Mouse (Mus musculus) embryo, embryonic 9.5 days (tissue): ENCODE measurements at regions not wholly inside any gene's neighbourhood (a gene's known extent, or its start where the extent isn't known, plus 50 kb on each side); places are given as distances from the start of the nearest gene placed in this dataset.

Source experiments
- DNase-seq: peaks from one replicate; pipeline ENCODE4 v3.0.0-alpha.2; 2017; ENCODE audit errors: extremely low spot score

DNA sequence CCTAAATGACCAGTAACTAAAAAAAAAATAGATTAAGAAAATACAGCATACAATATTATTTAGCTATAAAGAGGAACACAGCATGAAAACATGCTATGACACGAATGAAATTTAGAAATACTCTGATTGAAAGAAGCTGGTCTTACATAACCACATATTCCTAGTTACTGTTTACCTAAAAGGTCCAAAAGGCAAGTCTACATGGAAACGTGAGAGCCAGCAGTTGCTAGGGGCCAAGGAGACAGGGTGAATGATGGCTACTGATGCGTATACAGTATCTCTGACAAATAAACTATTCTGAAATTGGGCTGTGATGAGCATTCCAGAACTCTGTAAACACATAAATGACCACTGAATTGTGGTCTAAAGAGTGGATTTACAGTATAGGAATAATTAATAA lies 194.5 kb upstream of the Zbtb20 start:
- no peak for DNase-seq

GRCm38 (mm10) chr16:42677211-42677610 lies 198.5 kb upstream of the Zbtb20 start:
- no peak for DNase-seq

DNA sequence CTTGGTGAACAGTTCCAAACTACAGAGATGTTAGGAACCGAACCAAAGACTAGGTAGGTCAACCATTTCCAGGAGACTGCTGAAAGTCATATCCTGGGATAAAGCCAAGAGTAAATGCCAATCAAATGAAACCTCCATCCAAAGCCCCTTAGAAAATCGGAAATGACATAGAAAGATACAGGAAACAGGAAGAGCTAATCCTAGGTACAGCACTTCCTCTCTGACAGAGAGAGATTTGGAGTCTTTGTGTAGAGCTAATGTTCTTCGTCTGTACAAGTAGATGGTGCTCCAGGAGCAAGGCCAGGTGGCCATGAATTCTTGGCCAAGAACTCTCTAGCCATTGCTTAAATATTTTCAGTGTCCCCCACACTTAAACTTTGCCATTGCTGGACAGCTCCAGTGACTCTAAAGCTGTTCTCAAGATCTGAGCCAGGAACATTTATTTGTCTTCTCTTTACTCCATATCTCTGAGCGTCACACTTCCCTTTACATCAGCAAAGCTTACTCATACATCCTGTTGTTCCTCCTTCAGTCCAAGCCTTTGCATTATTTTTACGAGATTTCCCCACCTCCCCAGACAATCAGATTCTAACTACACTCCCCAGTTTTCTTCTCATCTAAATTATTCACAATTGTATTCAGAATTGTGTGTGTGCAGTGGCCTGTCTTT lies 199.1 kb upstream of the Zbtb20 start:
- DNase-seq: no peak

GRCm38 (mm10) chr16:42675031-42675430 lies 200.7 kb upstream of the Zbtb20 start:
- no peak for DNase-seq

DNA sequence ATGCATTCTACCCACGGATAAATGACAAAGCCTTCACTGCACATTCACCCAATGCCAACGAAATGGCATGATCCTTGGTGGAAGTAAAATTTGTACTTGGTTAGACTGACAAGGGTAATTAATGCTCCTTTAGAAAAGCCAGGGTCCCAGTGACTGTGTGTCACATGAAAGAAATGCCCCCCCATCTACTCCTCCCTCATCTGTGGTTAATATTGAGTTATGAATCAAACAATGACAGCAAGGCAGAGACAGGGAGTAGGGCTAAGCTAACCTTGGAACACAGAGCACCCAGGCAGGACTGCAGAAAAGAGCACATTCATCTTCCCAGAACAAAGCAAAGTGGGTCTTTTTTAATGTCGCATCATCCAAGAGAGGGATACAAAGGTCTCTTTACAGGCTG lies 209.1 kb upstream of the Zbtb20 start:
- no peak for DNase-seq

DNA sequence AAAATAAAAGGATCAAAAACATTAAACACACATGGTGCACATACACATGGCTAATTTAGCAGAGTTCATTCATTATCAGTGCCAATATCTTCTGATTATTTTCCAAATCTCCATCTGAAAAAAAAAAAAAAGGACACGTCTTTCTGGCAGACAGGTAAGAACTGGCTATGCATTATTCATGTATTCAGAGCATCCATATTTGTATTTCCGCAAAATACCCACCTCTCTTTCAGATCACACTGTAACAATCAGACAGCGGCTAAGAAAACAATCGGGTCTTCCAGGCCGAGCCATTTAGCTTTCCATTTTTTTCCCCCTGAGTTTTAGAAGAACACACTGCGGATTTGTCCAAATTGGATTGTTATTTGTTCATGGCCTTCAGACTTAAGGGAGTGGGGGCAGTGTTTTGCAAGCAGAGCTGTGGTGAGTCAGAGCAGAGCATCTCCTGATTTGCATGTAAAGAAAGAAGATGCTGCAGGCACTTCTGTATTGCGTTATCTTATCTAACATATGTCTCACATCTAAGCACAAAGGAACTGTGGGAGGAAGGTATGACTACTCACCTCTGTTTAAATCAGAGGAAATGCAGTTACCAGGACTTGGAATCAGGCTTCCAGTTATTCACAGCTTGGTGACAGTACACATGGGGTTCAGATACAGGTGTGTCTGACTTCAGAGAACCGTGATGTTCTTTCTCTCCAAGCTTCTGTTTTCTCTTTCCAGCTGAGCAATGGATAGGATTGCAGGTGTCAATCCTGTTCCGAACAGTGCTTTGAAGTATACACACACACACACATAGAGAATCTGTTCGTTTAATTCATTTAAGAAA lies 223.6 kb upstream of the Zbtb20 start:
- DNase-seq: no peak

DNA sequence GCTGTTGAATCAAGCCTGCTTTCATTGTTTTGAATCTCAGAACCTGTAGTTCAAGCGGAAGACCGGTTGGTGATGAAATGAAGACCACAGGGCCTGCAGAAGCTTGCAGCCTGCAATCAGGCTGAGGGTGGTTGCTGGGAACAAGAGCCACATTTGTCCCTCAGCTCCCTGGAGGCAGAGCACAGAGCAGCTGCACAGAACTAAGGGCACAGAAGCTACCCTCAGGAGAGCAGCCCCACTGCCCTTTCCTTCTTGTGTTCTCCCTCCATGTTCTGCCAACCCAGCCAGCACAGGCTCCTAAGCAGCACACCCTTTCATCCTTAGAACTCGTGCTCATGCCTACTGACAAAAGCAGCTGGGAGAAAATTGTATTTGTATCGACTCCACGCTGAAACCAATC lies 225.9 kb upstream of the Zbtb20 start:
- DNase-seq: no peak

DNA sequence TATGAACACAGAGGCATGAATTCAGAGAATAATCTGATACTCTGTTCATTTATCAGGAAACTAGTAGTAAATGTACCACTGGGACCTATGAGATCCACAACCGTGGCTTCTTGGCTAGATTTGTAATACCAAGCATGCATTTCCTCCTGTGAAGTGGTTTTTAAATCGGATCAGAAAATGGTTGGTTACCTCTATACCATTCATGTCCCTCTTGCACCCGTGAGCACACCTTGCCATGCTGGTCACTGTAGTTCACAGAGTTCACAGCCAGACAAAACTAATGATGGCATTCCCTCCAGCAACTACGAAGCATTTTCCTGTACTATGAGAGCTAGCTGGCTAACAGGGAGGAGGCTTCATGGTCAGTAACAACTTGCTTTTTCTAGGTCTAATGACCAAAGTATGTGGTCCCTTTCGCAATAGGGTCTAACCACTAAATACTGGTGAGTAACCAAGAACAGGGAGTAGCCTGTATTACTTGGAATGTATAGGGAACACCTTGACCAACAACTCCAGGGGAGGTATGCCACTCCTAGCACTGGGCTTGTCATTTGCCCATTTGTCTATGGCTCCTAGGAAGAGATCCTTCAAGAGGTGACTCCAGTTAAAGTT lies 227.0 kb upstream of the Zbtb20 start:
- DNase-seq: no peak

DNA sequence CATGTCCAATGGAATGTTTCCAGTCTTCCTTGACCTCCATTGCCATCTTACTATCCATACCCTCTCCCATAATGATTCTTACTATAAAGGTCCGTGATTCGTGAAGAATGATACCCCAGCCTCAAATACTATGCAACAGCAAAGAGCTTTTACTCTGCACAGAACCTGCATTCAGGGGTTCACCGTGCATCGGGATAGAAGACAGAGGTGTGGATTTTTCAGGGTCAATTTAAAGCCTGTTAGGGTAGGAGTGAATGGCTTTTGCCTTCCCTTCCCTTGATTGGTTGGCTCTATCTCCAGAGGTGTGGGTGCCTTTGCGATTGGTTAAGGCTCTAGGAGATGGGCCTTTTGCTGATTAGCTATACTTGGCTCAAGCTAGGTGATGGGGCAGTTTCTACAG lies 227.9 kb upstream of the Zbtb20 start:
- no peak for DNase-seq

DNA sequence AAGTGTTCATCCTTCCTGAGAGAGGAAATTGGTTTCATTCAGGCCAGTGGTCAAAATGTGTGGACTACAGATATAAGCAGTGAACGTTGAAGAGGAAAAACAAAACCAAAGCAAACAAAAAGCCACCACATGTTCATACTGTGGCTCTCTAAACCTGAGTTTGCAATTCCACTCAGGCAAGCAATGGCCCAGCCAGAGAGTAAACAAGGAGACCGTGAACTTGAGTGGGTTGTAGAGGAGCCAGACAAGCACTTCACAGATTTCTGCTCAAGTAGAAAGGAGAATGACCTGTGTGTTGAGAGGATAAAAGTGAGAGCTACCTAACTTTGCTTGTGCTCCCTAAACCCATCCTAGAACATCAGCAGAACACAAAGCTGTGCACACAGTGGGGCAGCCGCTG lies 239.9 kb upstream of the Zbtb20 start:
- DNase-seq: no peak

- DNase-seq: no peak
Observed at GRCm38 (mm10) chr16:42627675-42628074, 248.0 kb upstream of the Zbtb20 start.

- DNase-seq: no peak
Observed at GRCm38 (mm10) chr16:42615920-42616319, 259.8 kb upstream of the Zbtb20 start.

- DNase-seq: no peak
Observed at GRCm38 (mm10) chr16:42612011-42612410, 263.7 kb upstream of the Zbtb20 start.

- DNase-seq: no peak
Observed at GRCm38 (mm10) chr16:42608336-42608735, 267.3 kb upstream of the Zbtb20 start.

GRCm38 (mm10) chr16:42592321-42592720 lies 251.9 kb upstream of the Gap43 start:
- DNase-seq: no peak

GRCm38 (mm10) chr16:42591530-42591929 lies 251.1 kb upstream of the Gap43 start:
- no peak for DNase-seq

DNA sequence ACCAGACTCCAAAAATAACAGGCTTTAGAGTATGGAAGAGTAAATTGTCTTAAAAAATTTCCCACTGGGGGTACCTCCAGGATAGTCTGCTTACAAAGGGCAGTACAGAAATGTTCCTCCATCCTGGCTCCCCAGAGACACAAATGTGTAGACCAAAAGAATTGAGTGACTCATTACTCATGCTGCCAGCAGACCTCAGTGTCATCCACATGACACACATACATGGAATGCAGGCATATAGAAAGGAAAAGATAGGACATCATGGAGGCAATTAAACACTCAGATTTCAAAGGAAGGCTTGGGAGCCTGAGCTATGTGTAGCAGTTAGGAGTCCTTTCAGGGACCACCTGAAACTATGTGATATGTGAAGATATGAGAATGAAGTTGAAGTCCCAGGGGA lies 245.7 kb upstream of the Gap43 start:
- DNase-seq: no peak

DNA sequence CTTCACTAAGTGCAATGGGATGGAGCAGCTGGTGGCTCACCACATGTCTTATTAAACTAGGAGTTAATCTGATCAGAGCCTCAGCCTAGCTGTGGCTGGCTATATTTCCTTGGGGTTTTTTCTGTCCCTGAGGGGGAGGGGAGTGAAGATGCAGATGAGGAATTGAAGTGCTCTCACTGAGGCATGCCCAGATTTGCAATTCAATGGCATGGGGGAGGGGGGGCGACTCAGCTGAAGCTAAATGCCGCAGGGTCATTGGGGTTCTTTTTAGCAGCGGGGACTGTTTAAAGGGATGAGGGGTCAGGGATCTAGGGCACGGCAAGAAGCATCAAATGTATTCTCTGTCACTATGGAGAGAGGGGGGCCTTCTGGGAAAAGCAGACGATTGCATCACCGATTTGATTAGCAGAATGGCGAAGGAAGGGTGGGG lies 235.1 kb upstream of the Gap43 start:
- peak; percentile 86 for DNase-seq

DNA sequence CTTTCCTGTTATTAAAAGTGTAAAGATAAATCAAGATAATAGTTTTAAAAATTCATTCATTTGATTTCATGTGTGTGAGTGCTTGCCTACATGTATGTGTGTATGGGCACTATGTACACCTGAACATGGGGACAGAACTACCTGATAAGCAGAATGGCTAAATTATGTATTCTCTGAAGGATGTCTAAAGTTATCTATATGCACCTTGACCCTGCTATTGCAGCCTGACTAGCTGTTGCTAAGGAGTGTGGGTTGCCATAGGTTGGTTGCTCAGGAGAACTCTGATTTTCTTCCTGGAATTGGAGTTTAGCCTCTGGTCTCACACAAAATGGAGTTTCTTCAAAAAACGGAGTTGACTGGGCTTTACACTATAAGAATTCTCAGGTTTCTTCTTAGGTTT lies 234.5 kb upstream of the Gap43 start:
- DNase-seq: no peak

GRCm38 (mm10) chr16:42570246-42570996 lies 230.0 kb upstream of the Gap43 start:
- DNase-seq: no peak

- no peak for DNase-seq
Observed at GRCm38 (mm10) chr16:42569335-42569734, 228.9 kb upstream of the Gap43 start.

DNA sequence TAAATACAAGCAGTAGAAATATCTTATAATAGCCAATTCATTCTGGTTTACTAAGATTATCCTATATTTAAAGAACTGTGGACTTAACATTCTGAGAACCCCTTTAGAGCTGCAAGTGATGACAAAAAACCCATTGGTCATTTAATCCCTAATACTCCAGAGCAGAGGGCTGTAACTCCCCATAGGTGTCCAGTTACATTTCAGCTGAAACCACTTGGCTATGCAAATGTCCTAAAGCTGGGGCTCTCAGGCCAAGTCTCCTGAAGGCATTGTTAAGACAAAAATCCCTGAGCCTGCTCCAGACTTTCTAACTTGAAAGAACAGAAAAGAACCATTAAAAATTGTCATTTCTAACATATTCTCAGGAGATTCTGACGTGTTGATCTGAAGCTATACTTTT lies 209.1 kb upstream of the Gap43 start:
- peak; percentile 27 for DNase-seq
